Mouse (Mus musculus) kidney, postnatal 0 days (tissue): ENCODE data around the gene Cipc. TPM values are rescaled to one million over a fixed set of nuclear protein-coding genes. Genes with fewer than 3 reads are reported as not detected.

Experiments
- ATAC-seq: fragments of 200-750 bp; cut with Nextera tagmentation; replicated peaks from 2 replicates; pipeline ENCODE4 v1.8.0; 2017; ENCODE audit warnings: low read depth, moderate number of reproducible peaks, moderate TSS enrichment, moderate library complexity; ENCODE audit not compliant: low FRiP score
- DNase-seq: peaks from one replicate; pipeline ENCODE4 v3.0.0-alpha.2; 2016; ENCODE audit warnings: low spot score
- H3K27ac ChIP-seq: fragments of 300-500 bp; sonication (generic); 2 replicates; pipeline ENCODE4 v1.5.1; 2014; ENCODE audit warnings: mild to moderate bottlenecking
- H3K27me3 ChIP-seq: fragments of 300-500 bp; sonication (generic); 2 replicates; pipeline ENCODE4 v1.6.1; 2014; ENCODE audit warnings: low read length, mixed read lengths; ENCODE audit not compliant: insufficient read depth
- H3K36me3 ChIP-seq: fragments of 300-500 bp; sonication (generic); 2 replicates; pipeline ENCODE4 v1.6.1; 2014; ENCODE audit warnings: low read length, mixed read lengths; ENCODE audit not compliant: insufficient read depth
- H3K4me1 ChIP-seq: fragments of 300-500 bp; sonication (generic); replicated peaks from 2 replicates; pipeline ENCODE4 v1.6.1; 2014; ENCODE audit warnings: antibody characterized with exemption, low read length, mixed read lengths; ENCODE audit not compliant: insufficient read depth
- H3K4me2 ChIP-seq: fragments of 300-500 bp; sonication (generic); 2 replicates; pipeline ENCODE4 v1.6.1; 2014; ENCODE audit warnings: mild to moderate bottlenecking, low read length, moderate library complexity, mixed read lengths
- H3K4me3 ChIP-seq: fragments of 300-500 bp; sonication (generic); replicated peaks from 2 replicates; pipeline ENCODE4 v1.5.1; 2014; ENCODE audit warnings: low read depth, low read length
- H3K9ac ChIP-seq: fragments of 300-500 bp; sonication (generic); 2 replicates; pipeline ENCODE4 v1.6.1; 2014; ENCODE audit warnings: low read depth, low read length
- H3K9me3 ChIP-seq: fragments of 300-500 bp; sonication (generic); replicated peaks from 2 replicates; pipeline ENCODE4 v1.6.1; 2016; ENCODE audit warnings: low read length, inconsistent platforms, mixed read lengths
- CTCF ChIP-seq: IDR thresholded peaks from 2 replicates; pipeline ENCODE4 v1.5.1; 2016; ENCODE audit warnings: antibody characterized with exemption, low read depth, mild to moderate bottlenecking, moderate library complexity
- WGBS: fragments of 180-500 bp; shearing (Covaris S2); extraction: QIAGEN DNeasy Blood & Tissue Kit; methylation state at CpG from one replicate; pipeline ENCODE4 v1.1.7; 2014; 5-methylcytosine and 5-hydroxymethylcytosine counted together
- polyA plus RNA-seq: library from polyadenylated mRNA; unstranded; fragments of >200 nt; fragmentation: Nextera tagmentation; extraction: Ambion mirVana; gene quantifications from 2 replicates; pipeline ENCODE4 v1.2.1, GENCODE M21; 2015

The Cipc gene
- polyA plus RNA-seq, 1 experiment from 2014 or later, result 14.8 TPM

GRCm38 (mm10) chr12:86914756-86915155, 32.1 kb upstream of the Cipc start:
- ATAC-seq, result no peak
- Histone ChIP-seq H3K9ac (no peak overlapping the region), H3K4me3 (no peak overlapping the region), H3K27ac (no peak overlapping the region), H3K36me3 (no peaks in the 10 kb centered on the region), H3K4me1 (peaks cover 17% of the 10 kb centered on the region), H3K4me2 (no peak overlapping the region), H3K27me3 (no peaks in the 10 kb centered on the region), H3K9me3 (no peaks in the 10 kb centered on the region)
- no peak for DNase-seq
- WGBS, result 67% methylated on average over 6 of the region's 6 CpGs
- TF ChIP-seq CTCF, result no peak

DNA sequence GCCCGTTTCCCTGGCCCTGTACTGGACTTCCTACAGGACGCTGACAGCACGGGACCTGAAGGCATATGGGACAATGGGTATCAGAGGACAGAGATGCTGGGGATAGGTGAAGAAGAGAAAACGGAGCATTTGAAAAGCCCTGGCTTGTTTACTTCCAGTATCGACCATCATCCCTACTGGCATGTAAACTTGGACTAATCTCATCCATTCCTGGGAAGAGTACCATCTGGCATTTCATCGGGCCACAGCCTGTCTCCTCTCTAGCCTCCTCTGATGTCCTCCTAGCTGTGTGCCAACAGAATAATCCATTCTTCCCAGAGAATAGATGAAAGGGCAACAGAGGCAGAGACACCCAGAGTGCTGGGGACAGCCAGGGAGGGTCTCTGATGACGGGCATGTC, 31.2 kb upstream of the Cipc start:
- Histone ChIP-seq H3K9me3 (no peaks in the 10 kb centered on the region), H3K27me3 (no peaks in the 10 kb centered on the region), H3K36me3 (no peaks in the 10 kb centered on the region), H3K4me3 (no peak overlapping the region), H3K27ac (no peak overlapping the region), H3K4me1 (peaks cover 17% of the 10 kb centered on the region), H3K9ac (no peak overlapping the region), H3K4me2 (no peak overlapping the region)
- DNase-seq, result no peak
- no peak for TF ChIP-seq CTCF
- 81% methylated on average over 7 of the region's 7 CpGs for WGBS
- ATAC-seq, result no peak

DNA sequence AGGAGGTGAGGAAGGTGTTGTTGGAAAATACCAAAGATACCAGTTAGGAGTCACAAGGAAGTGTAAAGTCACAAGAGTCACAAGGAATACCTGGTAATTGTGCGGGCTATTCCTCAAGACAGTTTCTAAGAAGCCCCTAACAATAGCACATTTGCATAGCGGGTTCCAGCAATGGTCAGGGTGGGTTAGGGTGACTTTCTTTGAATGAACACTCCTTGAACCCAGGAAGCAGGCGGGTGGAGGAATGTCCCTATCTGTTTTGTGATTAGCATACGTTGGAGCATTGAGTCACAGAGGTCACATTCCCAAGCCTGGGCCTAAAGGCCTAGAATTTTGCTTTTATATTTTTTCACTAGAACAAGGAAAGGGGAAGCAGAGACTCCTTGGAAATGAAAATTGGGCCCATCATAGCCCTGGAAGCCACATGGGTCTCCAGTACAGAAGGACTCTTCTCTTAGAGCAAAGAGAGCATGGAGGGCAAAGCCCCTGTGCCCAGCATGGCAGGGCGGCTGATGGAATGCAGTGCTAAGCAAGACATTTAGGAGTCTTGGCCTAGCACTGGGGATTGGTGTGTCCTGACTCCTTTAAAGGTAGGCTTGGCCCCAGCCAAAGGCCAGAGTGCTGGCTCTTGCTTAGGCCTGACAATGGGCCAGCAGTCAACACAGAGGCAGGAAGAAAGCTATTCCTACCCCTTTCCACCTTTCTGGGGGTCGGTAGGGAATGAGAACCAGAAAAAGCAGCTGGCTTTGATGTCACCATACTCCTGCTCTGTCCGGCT, 29.9 kb upstream of the Cipc start:
- Histone ChIP-seq H3K27ac (no peak overlapping the region), H3K9me3 (no peaks in the 10 kb centered on the region), H3K9ac (no peak overlapping the region), H3K4me3 (no peak overlapping the region), H3K27me3 (no peaks in the 10 kb centered on the region), H3K4me1 (peaks cover 12% of the 10 kb centered on the region), H3K36me3 (no peaks in the 10 kb centered on the region), H3K4me2 (no peak overlapping the region)
- TF ChIP-seq CTCF, result no peak
- no peak for DNase-seq
- 87% methylated on average over 7 of the region's 7 CpGs for WGBS
- no peak for ATAC-seq

GRCm38 (mm10) chr12:86918361-86918967, 28.4 kb upstream of the Cipc start:
- Histone ChIP-seq H3K4me3 (no peak overlapping the region), H3K9me3 (no peaks in the 10 kb centered on the region), H3K36me3 (no peaks in the 10 kb centered on the region), H3K27me3 (no peaks in the 10 kb centered on the region), H3K4me1 (peaks cover 12% of the 10 kb centered on the region), H3K9ac (no peak overlapping the region), H3K4me2 (peak overlapping the region; percentile 15; the same call in 1 of the 2 replicates), H3K27ac (peak overlapping the region; percentile 68)
- TF ChIP-seq CTCF, result no peak
- 0 out of 2 replicates have a peak, but pooled peaks have one; percentile 47 for ATAC-seq
- peak; percentile 76 for DNase-seq
- 15% methylated on average over 11 of the region's 11 CpGs for WGBS

DNA sequence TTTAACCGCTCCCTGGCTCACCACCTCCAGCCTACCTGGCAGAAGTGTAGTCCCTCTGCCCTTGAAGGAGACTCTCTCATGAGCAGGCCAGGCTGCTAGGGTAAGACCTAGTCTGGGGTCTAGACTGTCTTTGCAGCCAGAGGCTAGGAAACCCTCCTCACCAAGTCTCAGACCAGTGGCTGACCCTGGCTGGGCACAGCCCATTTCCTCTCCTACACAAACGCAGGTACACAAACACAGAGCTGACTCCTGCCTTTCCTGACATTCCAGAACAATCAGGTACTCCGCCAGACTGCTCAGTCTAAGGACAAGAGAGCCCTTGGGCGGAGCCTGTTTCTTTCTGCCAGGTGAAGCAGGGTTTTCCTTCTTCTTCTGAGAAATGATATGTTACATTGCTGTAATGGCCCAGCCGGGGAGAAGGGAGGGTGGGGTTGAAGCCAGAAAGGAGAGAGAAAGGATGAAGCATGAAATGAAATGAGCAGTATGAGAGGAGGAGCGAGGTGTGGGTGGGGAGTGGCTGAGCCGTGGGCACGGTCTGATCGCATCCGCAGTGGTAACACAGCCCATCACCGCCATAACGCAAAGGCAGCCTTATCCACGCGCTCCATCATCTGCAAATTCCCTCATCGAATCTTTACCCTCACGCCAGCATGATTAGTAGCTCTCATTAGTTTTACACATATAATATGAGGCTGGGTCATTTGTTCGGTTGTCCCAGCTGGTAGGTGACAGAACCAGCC, 27.7 kb upstream of the Cipc start:
- DNase-seq (no peak), ATAC-seq (no peak; the same call in 1 of the 2 replicates)
- H3K4me1 ChIP-seq, result peaks cover 12% of the 10 kb centered on the region
- H3K36me3 ChIP-seq, result no peaks in the 10 kb centered on the region
- TF ChIP-seq CTCF, result no peak
- peak overlapping the region; percentile 15; the same call in 1 of the 2 replicates for H3K4me2 ChIP-seq
- H3K27ac ChIP-seq, result peak overlapping the region; percentile 68
- no peak overlapping the region for H3K4me3 ChIP-seq
- H3K9me3 ChIP-seq, result no peaks in the 10 kb centered on the region
- H3K27me3 ChIP-seq, result no peaks in the 10 kb centered on the region
- no peak overlapping the region for H3K9ac ChIP-seq
- WGBS, result 63% methylated on average over 17 of the region's 17 CpGs

GRCm38 (mm10) chr12:86923837-86924236, 23.0 kb upstream of the Cipc start:
- peak; percentile 94 for TF ChIP-seq CTCF
- Histone ChIP-seq H3K36me3 (no peaks in the 10 kb centered on the region), H3K4me2 (no peak overlapping the region), H3K4me1 (peaks cover 3% of the 10 kb centered on the region), H3K27ac (no peak overlapping the region), H3K4me3 (no peak overlapping the region), H3K27me3 (no peaks in the 10 kb centered on the region), H3K9me3 (no peaks in the 10 kb centered on the region), H3K9ac (no peak overlapping the region)
- ATAC-seq (peak; percentile 83), DNase-seq (peak; percentile 85)
- 5% methylated on average over 5 of the region's 5 CpGs for WGBS
